Mouse (Mus musculus): ENCODE measurements at regions not wholly inside any gene's neighbourhood (a gene's known extent, or its start where the extent isn't known, plus 50 kb on each side); places are given as distances from the start of the nearest gene placed in this dataset.
"Not testable (repeated sequence)": the region's sequence is repeated elsewhere in the genome, so short reads cannot be mapped to it uniquely, and the experiment has no call there.

DNA sequence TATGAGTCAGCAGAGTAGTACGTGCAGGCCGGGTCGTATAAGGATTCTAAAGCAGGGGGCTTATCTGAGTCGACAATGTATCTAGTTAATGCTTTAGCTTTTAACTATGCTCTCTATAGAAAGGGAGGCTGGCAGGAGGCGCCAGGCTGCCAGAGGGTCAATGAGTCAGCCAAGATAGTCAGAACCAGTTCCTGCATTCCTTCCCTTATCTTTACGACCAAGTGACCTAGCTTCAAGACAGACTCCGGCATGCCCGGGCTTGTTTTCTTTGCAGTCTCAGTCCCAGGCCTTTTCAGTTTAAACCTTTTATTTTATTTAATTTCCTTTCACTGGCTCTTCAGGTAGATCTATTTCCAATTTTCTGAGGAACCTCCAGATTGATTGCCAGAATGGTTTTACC lies 374.0 kb upstream of the Nrxn1 start:
- no peak for ATAC-seq (replicated peaks; ENCODE audit: low FRiP score)
- H3K4me3 ChIP-seq (ENCODE audit: low read depth, low read length) = no peak overlapping the region
- no peaks in the 10 kb centered on the region for H3K27me3 ChIP-seq (replicated peaks; ENCODE audit: control insufficient read depth, insufficient read depth, low read length)
- H3K9me3 ChIP-seq (ENCODE audit: control insufficient read depth, low read length) = no peaks in the 10 kb centered on the region
- H3K27ac ChIP-seq (ENCODE audit: low read depth, low read length) = no peak overlapping the region
- no peaks in the 10 kb centered on the region for H3K4me1 ChIP-seq (replicated peaks; ENCODE audit: control insufficient read depth, insufficient read depth, low read length)
- H3K4me2 ChIP-seq = no peak overlapping the region
- no peak for DNase-seq (ENCODE audit: low spot score)
- WGBS = 47% methylated on average over 8 of the region's 8 CpGs
- H3K36me3 ChIP-seq (ENCODE audit: control insufficient read depth, insufficient read depth, low read length) = no peaks in the 10 kb centered on the region
- no peak overlapping the region for H3K9ac ChIP-seq (ENCODE audit: low read depth, low read length)

DNA sequence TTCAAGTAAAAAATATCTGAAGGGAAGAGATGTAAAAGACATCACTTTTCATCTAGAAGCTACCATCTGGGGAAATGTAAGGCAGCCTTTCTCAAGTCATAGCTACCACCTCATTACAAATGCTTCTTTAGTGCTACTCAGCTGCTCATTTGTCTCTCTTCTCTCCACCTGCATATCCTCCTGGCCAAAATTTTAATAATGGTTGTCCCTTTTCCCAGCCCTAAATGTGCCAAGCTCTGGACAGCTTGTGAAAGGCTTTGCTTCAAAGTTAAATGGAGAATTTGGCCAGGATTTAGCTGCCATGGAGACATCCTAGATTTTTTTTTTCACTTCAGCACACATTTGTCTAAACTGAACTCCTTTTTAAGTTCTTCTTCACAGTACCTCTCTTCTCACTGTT lies 358.8 kb upstream of the Nrxn1 start:
- Histone ChIP-seq H3K4me1 (replicated peaks; ENCODE audit: control insufficient read depth, insufficient read depth, low read length) (no peaks in the 10 kb centered on the region), H3K27ac (ENCODE audit: low read depth, low read length) (no peak overlapping the region), H3K9ac (ENCODE audit: low read depth, low read length) (no peak overlapping the region), H3K4me2 (no peak overlapping the region), H3K4me3 (ENCODE audit: low read depth, low read length) (no peak overlapping the region), H3K27me3 (replicated peaks; ENCODE audit: control insufficient read depth, insufficient read depth, low read length) (no peaks in the 10 kb centered on the region), H3K9me3 (ENCODE audit: control insufficient read depth, low read length) (no peaks in the 10 kb centered on the region), H3K36me3 (ENCODE audit: control insufficient read depth, insufficient read depth, low read length) (no peaks in the 10 kb centered on the region)
- no peak for ATAC-seq (replicated peaks; ENCODE audit: low FRiP score)
- DNase-seq (ENCODE audit: low spot score) = no peak

DNA sequence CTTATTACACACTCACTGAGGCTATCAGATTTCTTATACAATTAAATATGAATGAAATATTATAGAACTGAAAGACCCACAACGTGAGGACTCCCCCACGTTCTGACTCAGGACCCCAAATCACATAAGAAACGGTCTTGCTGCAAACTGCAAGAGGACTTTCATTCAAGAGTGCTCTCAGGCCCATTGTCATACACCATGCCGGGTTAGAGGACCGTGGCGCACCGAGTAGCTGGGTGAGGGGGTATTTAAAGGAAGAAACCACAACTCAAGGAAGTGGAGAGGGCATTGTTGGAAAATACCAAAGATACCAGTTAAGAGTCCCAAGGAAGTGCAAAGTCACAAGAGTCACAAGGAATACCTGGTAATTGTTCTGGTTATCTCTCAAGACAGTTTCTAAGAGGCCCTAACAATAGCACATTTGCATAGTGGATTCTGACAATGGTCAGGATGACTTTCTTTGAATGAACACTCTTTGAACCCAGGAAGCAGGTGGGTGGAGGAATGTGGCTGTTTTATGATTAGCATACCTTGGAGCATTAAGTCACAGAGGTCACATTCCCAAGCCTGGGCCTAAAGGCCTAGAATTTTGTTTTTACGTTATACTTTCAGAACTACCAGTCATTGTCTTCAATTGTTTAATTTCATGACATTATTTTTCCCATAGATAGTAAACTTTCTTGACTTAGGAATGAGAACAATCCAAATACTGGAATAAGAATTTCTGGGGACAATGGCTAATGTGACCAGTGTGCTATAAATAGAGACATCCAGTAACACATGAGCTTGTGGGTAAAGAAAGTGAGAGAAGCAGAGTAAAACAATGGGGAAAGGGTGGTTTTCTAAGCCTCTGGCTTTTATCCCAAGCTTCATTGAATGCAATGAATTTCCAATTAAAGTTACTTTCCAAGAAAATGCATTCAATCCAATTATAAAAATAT lies 339.2 kb upstream of the Nrxn1 start:
- DNase-seq (ENCODE audit: low spot score); H3K27me3 ChIP-seq (replicated peaks; ENCODE audit: control insufficient read depth, insufficient read depth, low read length); H3K4me1 ChIP-seq (replicated peaks; ENCODE audit: control insufficient read depth, insufficient read depth, low read length); H3K4me2 ChIP-seq; H3K4me3 ChIP-seq (ENCODE audit: low read depth, low read length); H3K36me3 ChIP-seq (ENCODE audit: control insufficient read depth, insufficient read depth, low read length); H3K9me3 ChIP-seq (ENCODE audit: control insufficient read depth, low read length); H3K27ac ChIP-seq (ENCODE audit: low read depth, low read length); ATAC-seq (replicated peaks; ENCODE audit: low FRiP score); H3K9ac ChIP-seq (ENCODE audit: low read depth, low read length): not testable (repeated sequence)
- WGBS = 78% methylated on average over 8 of the region's 8 CpGs

DNA sequence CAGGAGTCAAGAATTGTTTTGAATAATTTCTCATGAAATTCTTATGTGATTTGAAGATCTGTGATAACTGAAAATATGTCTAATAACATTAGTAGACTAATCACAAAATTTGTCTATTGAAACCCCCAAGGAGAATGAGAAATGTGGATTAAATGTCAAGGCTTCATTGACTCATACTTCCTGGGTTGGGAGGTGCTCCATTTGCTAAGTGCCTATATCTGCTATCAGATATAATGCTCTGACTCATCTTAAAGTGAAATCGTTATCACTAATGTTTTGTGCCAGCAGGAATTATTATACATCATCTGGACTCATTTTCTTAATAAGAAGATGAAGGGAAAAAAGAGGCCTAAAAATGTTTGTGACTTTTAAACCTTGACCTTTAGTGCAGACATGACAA lies 337.5 kb upstream of the Nrxn1 start:
- ATAC-seq (replicated peaks; ENCODE audit: low FRiP score) = no peak
- H3K36me3 ChIP-seq (ENCODE audit: control insufficient read depth, insufficient read depth, low read length) = no peaks in the 10 kb centered on the region
- no peak overlapping the region for H3K27ac ChIP-seq (ENCODE audit: low read depth, low read length)
- no peak for DNase-seq (ENCODE audit: low spot score)
- no peak overlapping the region for H3K4me3 ChIP-seq (ENCODE audit: low read depth, low read length)
- no peaks in the 10 kb centered on the region for H3K27me3 ChIP-seq (replicated peaks; ENCODE audit: control insufficient read depth, insufficient read depth, low read length)
- no peaks in the 10 kb centered on the region for H3K4me1 ChIP-seq (replicated peaks; ENCODE audit: control insufficient read depth, insufficient read depth, low read length)
- H3K9me3 ChIP-seq (ENCODE audit: control insufficient read depth, low read length) = no peaks in the 10 kb centered on the region
- no peak overlapping the region for H3K4me2 ChIP-seq
- WGBS = 65% methylated on average over 1 of the region's 1 CpGs
- H3K9ac ChIP-seq (ENCODE audit: low read depth, low read length) = no peak overlapping the region

DNA sequence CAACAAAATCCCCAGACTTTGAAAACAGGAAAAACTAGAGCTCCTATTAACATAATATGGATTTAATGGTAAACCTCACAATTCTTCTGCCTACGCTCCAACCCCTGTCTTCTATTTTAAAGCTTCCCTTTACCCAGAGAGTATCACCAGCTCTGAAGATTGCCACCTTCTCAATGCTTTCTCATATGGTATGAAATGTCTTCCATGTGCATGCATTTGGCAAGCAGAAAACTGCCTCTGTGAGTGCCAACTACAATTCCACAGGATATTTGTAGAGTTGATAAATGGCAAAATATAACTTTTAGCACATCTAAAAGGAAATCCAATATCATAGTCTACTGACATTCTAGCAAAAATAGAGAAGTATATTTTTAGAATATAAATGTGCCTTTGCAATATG lies 332.2 kb upstream of the Nrxn1 start:
- DNase-seq (ENCODE audit: low spot score) = no peak
- ATAC-seq (replicated peaks; ENCODE audit: low FRiP score) = no peak
- 79% methylated on average over 1 of the region's 1 CpGs for WGBS

DNA sequence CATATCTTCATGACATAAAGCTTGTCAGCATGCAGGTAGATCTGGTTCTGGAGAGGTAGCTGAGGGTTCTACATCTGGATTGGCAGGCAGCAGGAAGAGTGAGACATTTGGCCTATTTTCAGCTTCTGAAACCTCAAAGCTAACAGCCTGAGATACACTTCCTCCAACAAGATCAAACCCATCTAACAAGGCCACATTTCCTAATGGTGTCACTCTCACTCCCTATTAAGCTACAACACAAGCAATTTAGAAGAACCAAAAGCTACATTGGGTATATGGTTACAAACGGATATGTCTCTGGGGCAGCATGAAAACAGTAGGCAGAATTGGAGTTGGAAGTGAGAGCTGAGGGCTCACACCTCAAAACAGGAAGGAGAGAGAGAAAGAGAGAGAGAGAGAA lies 325.7 kb upstream of the Nrxn1 start:
- H3K4me2 ChIP-seq = no peak overlapping the region
- DNase-seq (ENCODE audit: low spot score) = no peak
- H3K27me3 ChIP-seq (replicated peaks; ENCODE audit: control insufficient read depth, insufficient read depth, low read length) = no peaks in the 10 kb centered on the region
- H3K9ac ChIP-seq (ENCODE audit: low read depth, low read length) = no peak overlapping the region
- H3K4me1 ChIP-seq (replicated peaks; ENCODE audit: control insufficient read depth, insufficient read depth, low read length) = no peaks in the 10 kb centered on the region
- no peaks in the 10 kb centered on the region for H3K36me3 ChIP-seq (ENCODE audit: control insufficient read depth, insufficient read depth, low read length)
- no peak for ATAC-seq (replicated peaks; ENCODE audit: low FRiP score)
- H3K9me3 ChIP-seq (ENCODE audit: control insufficient read depth, low read length) = no peaks in the 10 kb centered on the region
- WGBS = 62% methylated on average over 1 of the region's 1 CpGs
- H3K4me3 ChIP-seq (ENCODE audit: low read depth, low read length) = no peak overlapping the region
- no peak overlapping the region for H3K27ac ChIP-seq (ENCODE audit: low read depth, low read length)

More for the DNA sequence above, 332.2 kb upstream of the Nrxn1 start:
- Histone ChIP-seq H3K4me2 (no peak overlapping the region), H3K27ac (ENCODE audit: low read depth, low read length) (no peak overlapping the region), H3K36me3 (ENCODE audit: control insufficient read depth, insufficient read depth, low read length) (no peaks in the 10 kb centered on the region), H3K4me1 (replicated peaks; ENCODE audit: control insufficient read depth, insufficient read depth, low read length) (no peaks in the 10 kb centered on the region), H3K9me3 (ENCODE audit: control insufficient read depth, low read length) (no peaks in the 10 kb centered on the region), H3K27me3 (replicated peaks; ENCODE audit: control insufficient read depth, insufficient read depth, low read length) (no peaks in the 10 kb centered on the region), H3K4me3 (ENCODE audit: low read depth, low read length) (no peak overlapping the region), H3K9ac (ENCODE audit: low read depth, low read length) (no peak overlapping the region)

DNA sequence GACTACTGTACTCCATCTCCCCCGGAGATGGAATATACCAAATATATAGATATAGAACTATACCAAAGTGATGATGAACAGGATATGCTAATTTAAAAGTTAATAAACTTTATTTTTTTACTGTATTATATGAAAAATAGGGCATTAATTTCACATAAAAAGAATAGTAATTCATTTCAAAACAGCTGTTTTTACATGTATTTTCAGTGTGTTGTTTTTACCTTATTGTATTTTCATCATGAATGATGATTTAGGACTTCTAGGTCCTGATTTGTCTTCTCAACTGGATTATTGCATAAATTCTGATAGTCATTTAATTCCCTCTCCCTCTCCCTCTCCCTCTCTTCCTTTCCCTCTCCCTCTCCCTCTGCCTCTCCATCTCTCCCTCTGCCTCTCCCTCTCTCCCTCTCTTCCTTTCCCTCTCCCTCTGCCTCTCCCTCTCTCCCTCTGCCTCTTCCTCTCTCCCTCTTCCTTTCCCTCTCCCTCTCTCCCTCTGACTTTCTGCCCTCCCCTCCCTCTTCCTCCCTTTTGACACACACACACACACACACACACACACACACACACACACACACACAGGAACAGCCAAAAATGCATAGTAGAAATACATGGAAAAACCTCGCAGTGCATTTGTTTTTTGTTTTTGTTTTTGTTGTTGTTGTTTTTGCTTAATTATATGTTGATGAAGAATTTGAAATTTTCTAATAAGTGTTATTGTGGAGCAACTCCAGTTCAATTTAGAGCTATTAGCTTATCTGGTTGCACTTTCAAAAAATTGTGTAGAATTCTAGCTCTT lies 298.3 kb upstream of the Nrxn1 start:
- DNase-seq (ENCODE audit: low spot score) (no peak), ATAC-seq (replicated peaks; ENCODE audit: low FRiP score) (no peak)
- H3K4me3 ChIP-seq (ENCODE audit: low read depth, low read length) = no peak overlapping the region
- no peak overlapping the region for H3K4me2 ChIP-seq
- H3K27me3 ChIP-seq (replicated peaks; ENCODE audit: control insufficient read depth, insufficient read depth, low read length) = no peaks in the 10 kb centered on the region
- no peaks in the 10 kb centered on the region for H3K4me1 ChIP-seq (replicated peaks; ENCODE audit: control insufficient read depth, insufficient read depth, low read length)
- H3K9ac ChIP-seq (ENCODE audit: low read depth, low read length) = no peak overlapping the region
- 92% methylated on average over 2 of the region's 2 CpGs for WGBS
- H3K9me3 ChIP-seq (ENCODE audit: control insufficient read depth, low read length) = no peaks in the 10 kb centered on the region
- no peaks in the 10 kb centered on the region for H3K36me3 ChIP-seq (ENCODE audit: control insufficient read depth, insufficient read depth, low read length)
- H3K27ac ChIP-seq (ENCODE audit: low read depth, low read length) = no peak overlapping the region

DNA sequence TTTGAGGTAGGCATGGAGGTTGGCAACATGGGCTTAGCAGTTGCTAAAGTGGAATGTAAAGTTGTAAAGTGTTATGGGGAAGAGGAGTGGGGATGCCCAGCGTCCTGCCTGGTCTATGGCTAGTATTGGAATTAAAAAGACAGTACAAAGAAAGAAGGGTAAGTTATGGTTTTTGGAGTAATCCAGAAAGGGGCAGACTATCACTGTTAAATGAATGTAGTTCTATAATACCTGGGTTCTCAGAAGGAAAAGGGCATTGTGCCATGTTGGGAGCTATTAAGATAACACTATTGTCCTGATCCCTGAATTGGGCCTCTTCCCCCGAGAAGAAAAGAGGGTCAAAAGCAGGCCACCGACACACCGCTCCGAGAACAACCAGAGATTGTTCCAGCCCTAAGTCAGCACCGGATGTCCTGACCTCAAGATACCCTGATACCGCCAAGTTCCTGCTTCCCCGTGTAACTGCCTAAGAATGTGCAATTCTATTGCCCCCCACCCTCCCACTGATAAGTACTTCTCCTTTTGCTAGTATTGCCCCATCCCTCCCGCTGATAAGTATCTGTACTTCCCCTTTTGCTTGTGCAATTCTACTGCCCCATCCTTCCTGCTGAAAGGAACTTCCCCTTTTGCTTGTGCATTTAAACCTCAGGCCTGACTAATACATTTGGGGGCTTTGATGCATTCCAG lies 297.2 kb upstream of the Nrxn1 start:
- 30% methylated on average over 9 of the region's 9 CpGs for WGBS
- H3K27me3 ChIP-seq (replicated peaks; ENCODE audit: control insufficient read depth, insufficient read depth, low read length); H3K9ac ChIP-seq (ENCODE audit: low read depth, low read length); H3K4me1 ChIP-seq (replicated peaks; ENCODE audit: control insufficient read depth, insufficient read depth, low read length); DNase-seq (ENCODE audit: low spot score); H3K9me3 ChIP-seq (ENCODE audit: control insufficient read depth, low read length); ATAC-seq (replicated peaks; ENCODE audit: low FRiP score); H3K27ac ChIP-seq (ENCODE audit: low read depth, low read length); H3K4me2 ChIP-seq; H3K36me3 ChIP-seq (ENCODE audit: control insufficient read depth, insufficient read depth, low read length); H3K4me3 ChIP-seq (ENCODE audit: low read depth, low read length): not testable (repeated sequence)

Measured in liver, embryonic 11.5 days (tissue).